Mouse (Mus musculus): ENCODE data around the gene Glra1. TPM values are rescaled to one million over a fixed set of nuclear protein-coding genes. Genes with fewer than 3 reads are reported as not detected.

Glra1 gene
- total RNA-seq, 2 experiments from 2014 or later = not detected

DNA sequence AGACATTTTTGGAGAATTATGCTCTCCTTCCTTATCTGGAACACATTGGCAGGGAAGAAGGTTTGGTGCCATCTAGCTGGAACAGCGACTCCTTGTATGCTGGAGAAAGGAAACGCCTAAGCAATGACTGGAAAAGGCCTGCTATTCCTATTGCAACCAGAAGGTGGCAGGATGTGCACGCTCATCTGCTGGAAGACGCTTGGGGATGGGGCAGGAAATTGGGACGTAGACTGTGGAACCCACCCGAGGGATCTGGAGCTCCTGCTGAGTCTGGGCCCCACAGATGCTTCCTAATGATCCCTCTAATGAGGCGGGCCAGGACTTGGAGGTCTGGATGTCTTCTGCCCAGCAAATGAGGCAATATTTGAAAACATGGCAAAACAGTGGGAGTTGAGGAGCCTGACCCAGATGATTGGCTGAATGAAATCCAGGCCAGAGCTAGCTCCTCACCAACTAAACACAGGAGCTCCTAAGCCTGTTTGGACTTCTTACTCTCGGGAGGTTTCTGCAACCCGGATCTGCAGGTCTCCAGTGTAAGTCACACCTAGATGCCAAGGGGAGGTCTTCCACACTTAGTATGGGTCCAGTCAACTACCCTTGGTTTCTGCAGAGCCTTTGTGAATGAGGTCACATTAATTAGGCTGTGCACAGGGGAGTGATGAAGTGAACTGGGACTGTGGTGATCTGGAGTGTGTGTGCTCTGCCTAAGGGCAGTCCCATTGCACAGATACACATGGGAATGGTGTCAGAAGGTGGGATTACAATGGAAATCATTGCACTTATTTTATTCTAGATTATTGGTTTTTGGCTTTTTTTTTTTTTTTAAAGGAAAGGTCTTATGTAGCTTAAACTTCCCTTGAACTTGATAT is 89.0 kb downstream of the Glra1 start:
- peak; percentile 78 for ATAC-seq (replicated peaks; ENCODE audit: poor library complexity, severe bottlenecking)

DNA sequence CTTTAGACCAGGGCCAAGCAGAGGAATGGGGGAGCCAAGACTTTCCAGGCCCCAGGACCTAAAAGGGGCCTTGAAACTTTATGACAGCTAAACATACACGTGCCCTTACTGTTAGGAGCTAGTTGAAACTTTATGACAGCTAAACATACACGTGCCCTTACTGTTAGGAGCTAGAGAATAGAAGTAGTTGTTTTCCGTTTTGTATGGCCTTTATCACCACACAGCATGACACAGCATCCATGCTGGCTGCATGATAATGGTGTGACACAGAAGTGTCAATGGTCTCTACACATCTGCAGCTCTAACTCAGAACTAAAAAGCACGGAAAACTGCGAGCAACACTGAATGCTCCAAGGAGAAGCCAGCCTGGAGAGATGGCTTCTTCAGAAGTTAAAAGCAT is 90.3 kb downstream of the Glra1 start:
- no peak for ATAC-seq (replicated peaks; ENCODE audit: poor library complexity, severe bottlenecking)

DNA sequence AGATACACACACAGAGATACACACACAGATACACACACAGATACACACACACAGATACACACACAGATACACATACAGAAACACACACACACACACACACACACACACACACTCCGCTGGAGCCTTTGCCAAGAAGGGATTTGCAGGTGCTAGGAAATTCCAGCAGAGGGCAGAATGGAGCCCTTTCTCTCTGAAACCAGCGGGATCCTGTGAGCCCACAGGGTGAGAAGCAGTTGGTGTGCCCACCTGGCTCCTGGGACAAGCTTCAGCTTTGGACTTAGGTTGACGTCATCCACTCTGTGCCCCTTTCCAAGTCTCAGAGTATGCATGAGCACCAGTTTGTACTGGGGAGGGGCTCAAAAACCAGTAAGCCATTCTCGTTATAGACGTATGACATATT is 96.6 kb downstream of the Glra1 start:
- ATAC-seq (replicated peaks; ENCODE audit: poor library complexity, severe bottlenecking) = peak; percentile 54

DNA sequence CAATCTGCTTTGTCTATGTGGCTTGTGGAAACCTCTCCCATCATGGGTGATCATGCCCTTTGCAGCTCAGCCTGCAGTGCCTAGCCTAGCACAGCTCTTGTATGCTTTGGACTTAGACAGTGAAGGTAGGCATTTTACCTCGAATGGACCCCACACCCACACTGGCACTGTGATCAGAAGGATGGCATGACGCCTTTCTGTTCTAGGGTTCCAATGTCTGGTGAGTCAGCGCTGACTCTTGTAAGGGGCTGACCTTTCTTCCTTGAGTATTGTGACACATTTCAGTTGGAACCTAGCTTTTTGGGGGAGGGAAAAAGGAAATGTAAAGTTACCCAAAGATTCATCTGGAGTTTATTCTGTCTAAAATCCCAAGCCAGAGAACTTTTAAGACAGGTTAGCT is 102.5 kb downstream of the Glra1 start:
- ATAC-seq (replicated peaks; ENCODE audit: poor library complexity, severe bottlenecking) = peak; percentile 20; the same call in 1 of the 2 replicates

DNA sequence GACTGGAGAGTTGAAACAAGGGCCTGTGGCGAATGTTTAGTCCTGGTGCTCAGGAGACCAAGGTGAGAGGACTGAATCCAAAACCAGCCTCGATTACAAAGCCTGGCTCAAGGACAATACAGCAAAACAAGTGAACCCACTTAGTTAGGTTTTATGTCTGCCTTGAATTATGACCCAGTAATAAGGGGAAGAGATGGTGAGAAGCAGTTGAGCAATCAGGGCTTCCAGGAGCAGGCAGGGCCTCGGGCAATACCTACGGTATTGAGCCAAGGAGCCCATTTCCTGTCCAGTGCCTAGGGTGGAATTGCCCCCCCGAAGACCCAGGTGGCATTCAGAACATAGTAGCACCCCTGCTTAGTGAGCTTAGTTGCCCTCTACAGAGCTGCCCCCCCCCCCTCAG is 105.1 kb downstream of the Glra1 start:
- peak; percentile 64 for ATAC-seq (replicated peaks; ENCODE audit: poor library complexity, severe bottlenecking)

DNA sequence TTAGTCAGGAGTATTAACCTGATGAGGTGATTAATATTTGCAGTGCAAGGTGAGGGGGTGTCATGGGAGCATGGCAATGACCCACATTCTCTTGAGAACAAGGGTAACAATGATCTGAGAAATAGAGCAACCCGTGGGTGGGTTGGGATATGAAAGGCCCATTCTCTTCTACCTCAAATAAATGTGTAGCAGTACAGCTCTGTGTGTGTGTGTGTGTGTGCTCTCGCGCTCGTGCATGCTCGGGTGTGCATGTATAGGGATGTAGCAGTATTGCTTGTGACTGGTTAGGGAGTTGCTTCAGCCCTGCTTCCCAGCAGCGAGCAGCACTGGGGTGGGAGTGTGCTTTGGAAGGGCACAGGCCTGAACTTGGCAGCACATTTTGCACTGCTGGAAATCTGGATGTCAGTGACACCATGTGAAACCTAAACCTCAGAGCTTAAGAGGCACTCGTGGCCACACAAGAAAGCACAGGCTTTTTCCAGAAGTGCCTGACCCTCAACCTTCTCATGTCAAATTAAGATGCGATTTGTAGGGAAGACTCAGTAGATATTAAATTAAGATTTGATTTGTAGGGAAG is 106.0 kb downstream of the Glra1 start:
- no peak for ATAC-seq (replicated peaks; ENCODE audit: poor library complexity, severe bottlenecking)

DNA sequence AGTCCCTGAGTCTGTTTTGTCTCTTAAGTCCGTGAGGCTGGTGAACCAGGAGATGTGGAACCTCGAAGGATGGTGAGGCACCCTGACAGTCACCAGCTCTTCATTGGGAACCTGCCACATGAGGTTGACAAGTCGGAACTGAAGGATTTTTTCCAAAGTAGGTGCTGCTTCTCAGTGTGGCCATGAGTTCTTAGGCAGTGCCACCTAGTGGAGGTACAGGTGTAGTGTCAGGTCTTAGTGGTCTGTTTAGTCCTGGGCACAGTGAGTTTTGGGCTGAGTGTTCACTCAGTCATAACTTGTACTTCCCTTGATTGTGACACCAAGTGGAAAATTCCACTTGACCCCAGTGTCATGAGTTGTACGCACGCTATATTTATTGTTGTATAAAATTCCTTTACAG is 110.1 kb downstream of the Glra1 start:
- ATAC-seq (replicated peaks; ENCODE audit: poor library complexity, severe bottlenecking) = peak; percentile 77

DNA sequence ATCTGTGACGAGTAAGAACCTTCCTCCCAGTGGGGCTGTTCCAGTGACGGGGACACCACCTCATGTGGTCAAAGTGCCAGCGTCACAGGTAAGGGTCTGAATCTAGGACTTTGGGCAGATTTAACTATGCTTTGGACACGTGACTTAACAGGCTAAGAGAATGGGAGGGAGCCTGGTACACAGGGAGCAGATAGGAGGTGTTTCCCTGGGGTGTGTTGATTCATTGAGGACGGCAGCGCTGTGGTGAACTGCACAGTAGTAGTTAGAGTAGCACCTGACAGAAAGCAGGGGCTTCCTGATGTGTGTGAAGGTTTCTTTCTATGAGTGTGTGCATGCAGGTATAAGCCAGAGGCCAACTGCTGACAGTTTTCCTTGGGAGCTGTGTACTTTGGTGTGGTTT is 111.8 kb downstream of the Glra1 start:
- ATAC-seq (replicated peaks; ENCODE audit: poor library complexity, severe bottlenecking) = no peak

DNA sequence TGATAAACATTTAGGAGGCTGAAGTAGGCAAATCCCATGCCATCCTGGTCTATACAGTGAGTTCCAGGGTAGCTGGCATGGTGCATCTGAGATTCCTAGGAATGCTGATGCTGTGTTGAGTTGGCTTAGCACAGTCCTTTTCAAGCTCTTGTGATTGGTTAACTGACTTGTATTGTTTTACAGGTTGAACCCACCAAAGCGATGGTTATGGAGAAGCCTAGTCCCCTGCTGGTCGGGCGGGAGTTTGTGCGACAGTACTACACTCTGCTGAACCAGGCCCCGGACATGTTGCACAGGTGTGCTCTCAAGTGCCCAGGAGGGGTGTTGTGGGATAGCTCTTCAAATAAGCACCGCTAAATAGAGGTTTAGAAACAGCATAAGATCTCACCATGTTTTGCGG is 122.6 kb downstream of the Glra1 start:
- ATAC-seq (replicated peaks; ENCODE audit: poor library complexity, severe bottlenecking) = no peak

DNA sequence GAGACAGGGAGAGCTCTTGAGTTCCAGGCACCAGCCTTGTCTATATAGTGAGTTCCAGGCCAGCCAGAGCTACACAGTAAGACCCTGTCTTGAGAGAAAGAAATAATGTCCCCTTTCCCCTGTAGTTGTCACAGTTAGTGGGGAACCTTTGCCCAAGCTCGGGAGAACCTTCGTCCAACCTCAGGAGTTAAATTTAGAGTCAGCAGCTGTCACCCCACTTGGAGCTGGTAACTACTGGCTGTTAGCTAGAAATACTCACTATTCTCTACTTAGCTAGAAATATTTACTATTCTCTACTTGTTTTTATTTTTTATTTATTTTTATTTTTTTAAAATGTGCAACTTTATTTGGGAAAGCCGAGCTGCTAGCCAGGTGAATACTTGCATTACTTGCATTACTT is 134.8 kb downstream of the Glra1 start:
- ATAC-seq (replicated peaks; ENCODE audit: poor library complexity, severe bottlenecking) = no peak

DNA sequence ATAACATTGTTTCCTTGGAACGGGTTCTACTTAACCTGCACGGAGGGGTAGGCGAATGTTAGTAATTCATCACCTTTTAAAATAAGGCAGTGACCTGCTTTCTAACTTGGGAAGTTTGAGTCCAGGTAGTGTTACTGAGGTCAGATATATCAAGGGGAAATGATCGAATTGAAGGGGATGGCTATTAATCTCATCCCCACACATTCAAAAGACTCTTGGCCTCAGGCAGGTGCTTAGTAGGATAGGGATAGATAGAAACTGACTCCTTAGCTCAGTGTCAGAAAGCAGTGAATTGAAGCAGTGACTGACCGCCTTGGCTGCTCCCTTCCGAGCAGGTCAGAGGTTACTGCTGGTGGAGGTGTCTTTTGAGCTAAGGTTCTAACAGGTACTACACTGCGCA is 136.5 kb downstream of the Glra1 start:
- no peak for ATAC-seq (replicated peaks; ENCODE audit: poor library complexity, severe bottlenecking)

DNA sequence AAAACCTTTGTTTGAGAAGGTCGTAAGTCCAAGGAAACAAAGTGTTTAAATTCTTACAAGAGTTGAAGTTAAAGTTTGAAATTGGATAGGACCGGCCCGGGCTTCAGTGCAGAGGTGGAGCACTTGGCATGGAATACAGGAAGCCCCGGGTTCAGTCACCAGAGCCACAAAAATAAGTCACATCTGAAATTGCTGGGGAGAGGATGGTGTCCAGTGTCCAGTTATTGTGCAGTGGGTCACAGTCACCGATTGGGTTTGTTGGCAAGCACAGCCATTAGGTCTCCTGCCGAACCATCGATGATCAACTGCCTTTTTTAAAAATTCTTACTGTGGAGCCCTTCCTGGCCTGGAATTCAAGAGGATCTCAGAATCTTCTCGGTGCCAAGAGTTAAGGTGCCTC is 137.2 kb downstream of the Glra1 start:
- no peak for ATAC-seq (replicated peaks; ENCODE audit: poor library complexity, severe bottlenecking)

DNA sequence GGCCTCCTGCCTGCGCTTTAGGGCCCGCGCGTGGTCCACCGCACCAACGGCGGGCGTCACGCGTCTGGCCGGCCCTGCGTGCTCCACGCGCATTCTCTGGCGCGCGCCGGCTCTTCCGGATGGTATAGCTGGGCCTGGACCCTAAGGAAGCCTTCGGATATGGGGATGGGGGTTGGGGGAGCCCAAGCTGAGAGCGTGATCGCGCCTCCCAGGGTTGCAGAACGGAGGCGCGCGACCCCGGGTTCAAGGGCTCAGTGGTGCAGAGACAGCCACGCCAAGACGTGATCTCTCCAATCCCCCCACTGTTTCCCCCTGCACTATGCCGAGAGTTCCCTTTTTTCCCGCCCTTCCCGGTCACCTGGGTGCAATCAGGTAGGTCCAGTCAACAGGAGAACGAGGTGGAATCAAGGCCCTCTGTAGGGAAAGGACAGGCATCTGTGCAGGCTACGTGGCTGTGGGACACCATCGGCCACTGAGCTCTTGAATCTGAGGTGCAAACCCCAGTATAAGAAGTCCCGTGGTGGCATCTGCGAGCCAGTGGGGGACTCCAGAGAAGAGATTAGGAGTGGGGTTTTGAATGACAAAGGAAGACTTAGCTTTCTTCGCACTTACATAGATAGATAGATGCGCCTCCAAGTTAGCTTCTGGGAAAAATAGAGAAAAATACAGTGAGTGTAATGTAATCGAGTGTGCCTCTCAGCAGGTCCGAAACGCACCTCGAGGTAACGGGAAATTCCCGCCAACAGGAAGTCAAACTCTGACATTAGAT is 137.9 kb downstream of the Glra1 start:
- no peak for ATAC-seq (replicated peaks; ENCODE audit: poor library complexity, severe bottlenecking)

DNA sequence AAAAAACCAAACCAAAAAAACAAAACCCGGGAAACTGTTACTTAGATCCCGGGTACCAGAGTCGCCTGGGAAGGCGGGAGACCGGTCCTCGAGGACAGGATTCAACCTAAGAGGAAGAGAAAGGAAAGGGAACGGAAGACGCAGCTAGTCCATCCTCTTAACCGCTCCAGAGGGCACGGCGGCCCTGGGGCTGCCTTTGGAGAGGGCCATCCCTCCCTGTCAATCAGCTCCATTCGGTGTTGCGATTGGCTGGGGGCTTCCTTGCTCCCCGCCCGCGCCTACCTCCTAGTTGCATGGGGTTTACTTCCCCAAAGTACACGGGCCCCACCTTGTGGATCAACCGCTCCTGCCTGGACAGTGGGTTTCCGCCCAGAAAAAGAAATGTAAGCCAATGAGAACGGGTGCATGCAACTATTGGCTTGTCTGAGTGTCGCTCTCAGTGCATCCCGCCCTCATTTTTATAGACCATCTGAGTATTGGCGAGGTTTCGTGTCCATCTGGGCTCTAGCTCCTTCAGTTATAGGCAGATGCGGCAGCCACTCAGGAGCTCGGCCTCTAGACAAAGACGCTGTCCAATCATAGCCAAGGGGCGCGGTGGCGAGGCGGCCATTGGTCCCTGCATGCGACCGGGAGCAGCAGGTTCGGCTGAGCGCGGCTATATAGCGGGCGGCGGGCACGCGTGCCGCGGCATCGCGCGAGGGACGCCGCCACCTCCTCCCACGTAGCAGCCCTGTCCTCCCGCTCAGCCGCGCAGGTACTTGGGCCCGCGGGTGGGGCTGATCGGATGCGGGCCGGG is 138.8 kb downstream of the Glra1 start, which contains the start of gene G3bp1:
Gene G3bp1, plus strand, starts transcription at position 638 of the 796 bp plus-strand sequence.
- peak; percentile 84 for ATAC-seq (replicated peaks; ENCODE audit: poor library complexity, severe bottlenecking)

DNA sequence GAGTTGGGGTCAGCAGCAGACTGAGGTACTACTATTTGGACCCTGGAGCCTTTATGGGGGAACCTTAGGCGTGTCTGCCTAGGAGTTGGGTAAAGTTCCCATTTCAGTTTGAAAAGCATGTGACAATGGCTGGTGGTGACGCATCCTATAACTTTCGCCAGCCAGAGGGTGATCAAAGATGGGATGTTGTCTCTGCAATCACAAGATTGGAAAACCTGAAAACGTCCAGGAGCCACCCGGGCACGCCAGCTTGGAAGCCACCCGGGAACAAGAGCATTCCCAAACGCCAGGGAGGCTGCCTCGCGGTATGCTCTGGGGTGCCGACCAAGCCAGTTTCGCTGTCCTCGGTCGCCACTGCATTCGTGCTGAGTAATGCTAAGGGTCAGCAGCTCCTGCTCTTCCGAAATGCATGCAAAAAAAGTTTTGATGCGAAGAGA is 139.4 kb downstream of the Glra1 start:
- ATAC-seq (replicated peaks; ENCODE audit: poor library complexity, severe bottlenecking) = peak; percentile 23

DNA sequence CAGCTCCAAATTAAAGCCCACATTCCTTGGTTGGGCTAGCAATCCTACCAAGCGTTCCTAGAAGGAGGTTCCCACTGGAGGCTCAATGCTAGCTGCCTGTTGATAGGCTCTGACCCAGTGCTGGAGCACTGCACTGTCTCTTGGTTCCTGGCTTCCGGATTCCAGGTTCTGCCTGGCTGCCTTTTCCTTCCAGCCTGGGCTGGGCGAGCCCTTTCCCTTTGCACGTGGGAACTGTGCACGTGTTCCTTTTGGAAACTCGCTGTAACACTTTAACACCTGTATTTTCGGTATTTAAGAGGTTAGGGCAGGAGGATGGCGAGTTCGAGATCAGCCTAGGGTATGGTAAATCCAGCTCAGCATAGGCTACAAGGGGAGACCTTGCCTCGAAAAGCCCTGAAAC is 140.0 kb downstream of the Glra1 start:
- no peak for ATAC-seq (replicated peaks; ENCODE audit: poor library complexity, severe bottlenecking)

DNA sequence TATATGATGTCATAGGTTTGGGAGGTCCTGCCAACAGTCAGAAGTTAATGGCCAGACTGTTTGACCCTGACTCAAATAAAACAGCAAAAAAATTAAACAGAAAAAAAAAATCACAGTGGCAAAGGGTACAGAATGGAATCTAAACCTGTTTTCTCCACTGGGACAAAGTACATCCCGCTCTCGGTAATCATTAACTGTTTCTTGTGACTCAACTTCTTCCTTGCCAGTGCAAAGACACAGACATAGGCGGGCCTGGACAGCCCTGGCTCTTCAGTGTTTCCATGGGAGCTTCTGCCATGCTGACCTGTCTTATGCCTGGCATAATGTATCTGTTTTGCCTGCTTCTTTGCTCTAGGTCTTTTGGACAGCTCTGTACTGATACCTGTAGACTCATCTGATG is 142.8 kb downstream of the Glra1 start:
- no peak for ATAC-seq (replicated peaks; ENCODE audit: poor library complexity, severe bottlenecking)

DNA sequence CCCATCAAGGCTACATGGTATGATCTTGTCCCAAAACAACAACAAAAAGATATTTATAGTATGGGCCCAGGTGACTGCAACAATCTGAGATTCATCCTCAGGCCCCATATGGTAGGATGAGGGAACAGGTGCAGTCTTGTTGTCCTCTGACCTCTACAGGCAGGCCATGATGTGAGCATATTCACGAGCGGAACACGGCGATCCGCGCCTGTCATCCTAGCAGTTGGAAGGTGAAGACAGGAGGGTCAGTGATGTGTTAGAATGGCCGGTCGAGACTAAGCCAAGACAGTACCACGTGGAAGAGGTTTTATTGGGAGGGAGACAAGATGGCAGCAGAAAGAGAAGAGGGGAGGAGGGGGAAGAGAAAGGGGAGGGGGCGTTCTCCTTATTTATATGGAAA is 143.3 kb downstream of the Glra1 start:
- ATAC-seq (replicated peaks; ENCODE audit: poor library complexity, severe bottlenecking) = no peak

Measured in granulocyte monocyte progenitor cell, adult 5-6 weeks (primary cell).